Mouse (Mus musculus) liver, postnatal 0 days (tissue): ENCODE measurements around the gene Hbq1a. TPM values are rescaled to one million over a fixed set of nuclear protein-coding genes. Genes with fewer than 3 reads are reported as not detected.

Experiments
- ATAC-seq: fragments of 200-750 bp; cut with Nextera tagmentation; 2 replicates; pipeline ENCODE4 v1.8.0; 2017; ENCODE audit warnings: mild to moderate bottlenecking, moderate library complexity
- DNase-seq: peaks from one replicate; pipeline ENCODE4 v3.0.0-alpha.2; 2016
- H3K27ac ChIP-seq: fragments of 300-500 bp; sonication (generic); 2 replicates; pipeline ENCODE4 v1.5.1; 2014; ENCODE audit warnings: antibody characterized with exemption, moderate library complexity, mild to moderate bottlenecking, low read depth
- H3K27me3 ChIP-seq: fragments of 300-500 bp; sonication (generic); 2 replicates; pipeline ENCODE4 v1.6.1; 2014; ENCODE audit warnings: low read length, control low read depth, mixed read lengths; ENCODE audit not compliant: insufficient read depth
- H3K36me3 ChIP-seq: fragments of 300-500 bp; sonication (generic); replicated peaks from 2 replicates; pipeline ENCODE4 v1.6.1; 2014; ENCODE audit warnings: mild to moderate bottlenecking, control low read depth, low read length, moderate library complexity, mixed read lengths; ENCODE audit not compliant: insufficient read depth
- H3K4me1 ChIP-seq: fragments of 300-500 bp; sonication (generic); 2 replicates; pipeline ENCODE4 v1.6.1; 2014; ENCODE audit warnings: antibody characterized with exemption, mild to moderate bottlenecking, control low read depth; ENCODE audit not compliant: insufficient read depth
- H3K4me2 ChIP-seq: fragments of 300-500 bp; sonication (generic); 2 replicates; pipeline ENCODE4 v1.6.1; 2014; ENCODE audit warnings: low read depth, mild to moderate bottlenecking, low read length, moderate library complexity, mixed read lengths
- H3K4me3 ChIP-seq: fragments of 300-500 bp; sonication (generic); 2 replicates; pipeline ENCODE4 v1.5.1; 2014; ENCODE audit warnings: low read depth, low read length
- H3K9ac ChIP-seq: fragments of 300-500 bp; sonication (generic); replicated peaks from 2 replicates; pipeline ENCODE4 v1.6.1; 2014; ENCODE audit warnings: mild to moderate bottlenecking, moderate library complexity
- H3K9me3 ChIP-seq: fragments of 300-500 bp; sonication (generic); 2 replicates; pipeline ENCODE4 v1.6.1; 2016; ENCODE audit warnings: mild to moderate bottlenecking, control low read depth, low read length, mixed read lengths
- CTCF ChIP-seq: sonication (generic); IDR thresholded peaks from 2 replicates; pipeline ENCODE4 v1.5.1; 2016; ENCODE audit warnings: antibody characterized with exemption, low read depth
- EP300 ChIP-seq: IDR thresholded peaks from 2 replicates; pipeline ENCODE4 v1.6.1; 2016; ENCODE audit warnings: antibody characterized with exemption, low read depth, mild to moderate bottlenecking
- WGBS: fragments of 180-500 bp; shearing (Covaris S2); extraction: QIAGEN DNeasy Blood & Tissue Kit; methylation state at CpG from one replicate; pipeline ENCODE4 v1.1.7; 2014; ENCODE audit not compliant: insufficient replicate concordance; 5-methylcytosine and 5-hydroxymethylcytosine counted together
- polyA plus RNA-seq: library from polyadenylated mRNA; unstranded; fragments of >200 nt; fragmentation: Nextera tagmentation; extraction: Ambion mirVana; gene quantifications from 2 replicates; pipeline ENCODE4 v1.2.1, GENCODE M21; 2015

The Hbq1a gene
- polyA plus RNA-seq, 1 experiment from 2014 or later, result 3.0 TPM

DNA sequence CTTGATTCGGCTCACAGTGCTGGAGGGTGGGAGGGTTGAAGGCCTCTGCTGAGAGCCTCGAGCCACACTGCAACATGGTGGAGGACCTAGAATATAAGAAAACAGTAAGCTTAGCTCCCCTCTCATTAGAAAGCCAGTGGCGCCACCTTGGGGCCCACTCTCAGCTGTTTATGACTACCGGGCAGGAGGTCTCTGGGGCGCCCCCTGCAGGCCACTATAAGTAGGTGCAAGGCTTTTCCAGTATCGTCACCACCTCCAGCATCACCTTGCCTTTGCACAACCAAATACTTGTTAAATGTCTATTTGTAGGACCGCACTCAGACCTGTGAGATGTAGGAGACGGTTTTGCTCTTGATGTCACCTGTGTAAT is 21.3 kb downstream of the Hbq1a start:
- Histone ChIP-seq H3K4me2 (no peak overlapping the region), H3K9me3 (no peaks in the 10 kb centered on the region), H3K4me1 (0 out of 2 replicates have a peak, but pooled peaks cover 3% of the 10 kb centered on the region), H3K4me3 (no peak overlapping the region), H3K27ac (no peak overlapping the region), H3K27me3 (peaks cover 4% of the 10 kb centered on the region; the same call in 1 of the 2 replicates), H3K36me3 (no peaks in the 10 kb centered on the region), H3K9ac (no peak overlapping the region)
- DNase-seq (peak; percentile 86), ATAC-seq (peak; percentile 66; the same call in 1 of the 2 replicates)
- TF ChIP-seq CTCF (peak; percentile 99), EP300 (no peak)
- 32% methylated on average over 8 of the region's 8 CpGs for WGBS

DNA sequence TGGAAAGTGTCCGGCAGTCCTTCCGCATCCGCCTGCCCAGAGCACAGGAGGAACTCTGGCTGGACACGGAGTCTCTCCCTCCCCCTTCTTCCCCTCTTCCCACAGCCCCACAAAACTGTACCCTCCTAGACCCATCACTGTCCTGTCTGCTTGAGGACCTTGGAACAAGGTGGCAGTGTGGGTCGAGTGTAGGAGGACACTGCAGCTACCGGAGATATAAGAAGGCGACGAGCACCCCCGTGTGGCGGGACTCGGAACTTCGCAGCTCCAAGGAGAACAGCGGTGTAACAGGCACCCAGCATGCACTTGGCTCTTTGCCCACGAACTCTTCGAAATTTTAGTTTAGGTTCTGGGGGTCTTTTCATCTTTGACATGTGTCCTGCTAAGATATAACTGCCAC is 24.7 kb downstream of the Hbq1a start:
- DNase-seq, result peak; percentile 93
- 6% methylated on average over 15 of the region's 15 CpGs for WGBS
- H3K27ac ChIP-seq, result no peak overlapping the region
- 0 out of 2 replicates have a peak overlapping the region, but pooled peaks have one; percentile 22 for H3K9ac ChIP-seq
- 0 out of 2 replicates have a peak, but pooled peaks cover 3% of the 10 kb centered on the region for H3K4me1 ChIP-seq
- TF ChIP-seq CTCF (peak; percentile 96), EP300 (no peak)
- peaks cover 4% of the 10 kb centered on the region; the same call in 1 of the 2 replicates for H3K27me3 ChIP-seq
- peak overlapping the region; percentile 26; the same call in 1 of the 2 replicates for H3K4me3 ChIP-seq
- H3K4me2 ChIP-seq, result peak overlapping the region; percentile 63
- H3K9me3 ChIP-seq, result no peaks in the 10 kb centered on the region
- no peaks in the 10 kb centered on the region for H3K36me3 ChIP-seq
- ATAC-seq, result peak; percentile 89

DNA sequence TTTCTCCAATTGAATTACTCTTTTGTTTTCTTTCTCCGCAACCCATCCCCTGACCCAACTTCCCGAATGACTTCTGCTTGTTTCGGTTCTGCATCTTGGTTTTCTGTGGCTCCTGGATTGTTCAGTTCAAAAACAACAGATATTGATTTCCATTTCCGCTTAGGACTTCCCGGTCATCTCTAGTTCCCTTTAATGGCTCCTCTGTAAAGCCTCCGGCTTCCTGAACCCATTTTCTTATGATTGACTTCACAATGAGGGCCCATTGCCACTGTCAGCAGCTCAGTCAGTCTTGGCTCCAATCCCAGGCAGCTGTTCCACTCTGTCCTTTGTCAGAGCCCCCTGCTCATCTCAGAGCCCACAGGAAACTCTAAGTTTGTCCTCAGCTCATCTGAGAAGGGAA is 31.2 kb downstream of the Hbq1a start:
- no peak overlapping the region for H3K27ac ChIP-seq
- DNase-seq, result no peak
- TF ChIP-seq EP300 (no peak), CTCF (no peak)
- H3K4me3 ChIP-seq, result no peak overlapping the region
- ATAC-seq, result no peak
- H3K9me3 ChIP-seq, result no peaks in the 10 kb centered on the region
- H3K36me3 ChIP-seq, result no peaks in the 10 kb centered on the region
- no peaks in the 10 kb centered on the region for H3K27me3 ChIP-seq
- no peaks in the 10 kb centered on the region for H3K4me1 ChIP-seq
- 29% methylated on average over 6 of the region's 6 CpGs for WGBS
- H3K4me2 ChIP-seq, result no peak overlapping the region
- no peak overlapping the region for H3K9ac ChIP-seq

DNA sequence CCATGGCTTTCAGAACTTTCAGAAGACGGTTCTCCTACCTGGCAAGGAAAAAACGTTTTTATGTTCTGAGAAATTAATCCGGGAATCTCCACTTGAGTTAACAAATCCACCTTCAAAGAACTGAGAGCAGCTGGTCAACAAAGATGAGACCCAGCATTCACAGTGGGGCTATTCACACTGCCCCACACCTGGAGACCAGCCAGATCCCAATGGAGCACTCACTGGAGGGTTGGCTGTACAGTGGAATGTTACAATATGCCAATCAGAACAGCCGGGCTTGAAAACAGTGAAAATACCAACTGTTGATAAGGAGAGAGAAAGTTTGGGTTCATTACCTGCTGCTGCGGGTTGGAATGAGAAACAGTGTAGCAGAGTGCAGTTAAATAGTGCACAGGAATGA is 32.0 kb downstream of the Hbq1a start:
- DNase-seq, result no peak
- H3K9ac ChIP-seq, result no peak overlapping the region
- H3K4me3 ChIP-seq, result no peak overlapping the region
- no peak overlapping the region for H3K4me2 ChIP-seq
- no peak overlapping the region for H3K27ac ChIP-seq
- no peaks in the 10 kb centered on the region for H3K4me1 ChIP-seq
- no peaks in the 10 kb centered on the region for H3K36me3 ChIP-seq
- WGBS, result 57% methylated on average over 5 of the region's 5 CpGs
- H3K27me3 ChIP-seq, result no peaks in the 10 kb centered on the region
- no peak for ATAC-seq
- TF ChIP-seq CTCF (no peak), EP300 (no peak)
- no peaks in the 10 kb centered on the region for H3K9me3 ChIP-seq

DNA sequence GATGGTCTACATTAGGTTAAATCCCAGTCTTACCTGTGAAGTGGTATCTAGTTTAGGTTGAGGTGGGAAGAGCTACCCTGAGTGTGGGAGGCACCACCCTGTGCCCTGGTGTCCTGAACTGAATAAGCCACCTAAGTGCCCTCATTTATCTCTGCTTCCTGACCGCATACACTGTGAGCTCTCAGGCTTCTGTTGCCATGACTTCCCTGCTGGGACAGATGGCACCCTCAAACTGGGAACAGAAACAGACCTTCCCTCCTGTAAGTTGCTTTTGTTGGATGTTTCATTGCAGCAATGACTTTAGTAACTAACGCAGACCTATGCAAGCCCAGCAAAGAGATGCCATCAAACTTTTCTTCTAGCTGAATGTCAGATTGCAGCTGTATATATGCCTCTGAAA is 33.4 kb downstream of the Hbq1a start:
- H3K36me3 ChIP-seq, result no peaks in the 10 kb centered on the region
- no peak for DNase-seq
- H3K27ac ChIP-seq, result no peak overlapping the region
- TF ChIP-seq EP300, result no peak
- TF ChIP-seq CTCF, result no peak
- 68% methylated on average over 2 of the region's 2 CpGs for WGBS
- no peak overlapping the region for H3K4me2 ChIP-seq
- no peak overlapping the region for H3K9ac ChIP-seq
- no peak overlapping the region for H3K4me3 ChIP-seq
- ATAC-seq, result no peak
- no peaks in the 10 kb centered on the region for H3K27me3 ChIP-seq
- no peaks in the 10 kb centered on the region for H3K4me1 ChIP-seq
- H3K9me3 ChIP-seq, result no peaks in the 10 kb centered on the region

DNA sequence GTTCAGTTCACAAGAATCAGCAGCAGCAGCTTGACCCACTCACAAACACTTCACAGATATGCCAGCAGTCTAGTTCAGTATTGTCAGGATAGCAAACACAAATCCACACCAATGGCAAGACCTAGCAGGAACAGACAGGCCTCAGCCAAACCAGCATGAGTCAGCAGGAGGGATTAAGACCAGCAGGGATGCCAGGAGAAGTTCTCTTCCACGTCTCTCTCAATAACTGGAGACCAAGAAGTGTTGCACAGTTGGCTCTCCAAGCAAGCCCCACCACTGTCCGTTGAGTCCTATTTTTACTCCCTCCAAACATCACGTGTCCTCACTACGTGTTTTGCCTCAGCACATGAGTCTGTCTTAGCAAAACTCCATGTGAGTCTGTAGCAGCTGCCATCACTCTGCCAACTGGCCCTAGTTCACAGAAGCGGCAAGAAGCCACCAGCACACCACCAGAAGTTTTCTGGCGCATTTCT is 36.6 kb downstream of the Hbq1a start:
- DNase-seq, result no peak
- TF ChIP-seq CTCF (no peak), EP300 (no peak)
- Histone ChIP-seq H3K27me3 (no peaks in the 10 kb centered on the region), H3K9me3 (no peaks in the 10 kb centered on the region), H3K36me3 (no peaks in the 10 kb centered on the region), H3K4me1 (peaks cover 3% of the 10 kb centered on the region; the same call in 1 of the 2 replicates), H3K4me2 (no peak overlapping the region), H3K9ac (no peak overlapping the region), H3K4me3 (no peak overlapping the region), H3K27ac (no peak overlapping the region)
- 81% methylated on average over 6 of the region's 6 CpGs for WGBS
- ATAC-seq, result no peak
